Mouse (Mus musculus) cortical plate, adult 2 months (tissue): Measurements from ENCODE around the gene Gdf11. TPM values are rescaled to one million over a fixed set of nuclear protein-coding genes. Genes with fewer than 3 reads are reported as not detected.

Source experiments
- H3K27ac ChIP-seq: fragments of 200-500 bp; 2 replicates; pipeline ENCODE4 v1.5.1; 2012; ENCODE audit warnings: low read length, control low read depth, inconsistent platforms; ENCODE audit not compliant: insufficient read depth
- H3K4me1 ChIP-seq: fragments of 200-500 bp; 2 replicates; pipeline ENCODE4 v1.6.1; 2011; ENCODE audit warnings: low read length; ENCODE audit not compliant: control insufficient read depth, insufficient read depth
- H3K4me3 ChIP-seq: fragments of 200-500 bp; 2 replicates; pipeline ENCODE4 v1.5.1; 2011; ENCODE audit warnings: mild to moderate bottlenecking, low read length, control low read depth; ENCODE audit not compliant: insufficient read depth
- CTCF ChIP-seq: fragments of 200-500 bp; IDR thresholded peaks from 2 replicates; pipeline ENCODE4 v1.5.1; 2011; ENCODE audit warnings: mild to moderate bottlenecking, control low read depth, low read length; ENCODE audit not compliant: insufficient read depth; ENCODE audit errors: extremely low read depth
- POLR2A ChIP-seq: fragments of 200-500 bp; IDR thresholded peaks from 2 replicates; pipeline ENCODE4 v1.6.1; 2011; ENCODE audit warnings: mild to moderate bottlenecking, low read length, control low read depth; ENCODE audit not compliant: insufficient read depth; ENCODE audit errors: extremely low read depth
- polyA plus RNA-seq: library from polyadenylated mRNA; depleted of rRNA; stranded (reverse); fragments of >200 nt; gene quantifications from 2 replicates; pipeline ENCODE4 v1.2.3, GENCODE M21; 2012

The Gdf11 gene
- polyA plus RNA-seq, 1 experiment, result 7.2 TPM

- H3K4me1 ChIP-seq, result no peaks in the 10 kb centered on the region
- TF ChIP-seq CTCF (no peak), POLR2A (no peak)
- H3K4me3 ChIP-seq, result no peak overlapping the region
- H3K27ac ChIP-seq, result no peak overlapping the region
These were observed 6.0 kb upstream of the Gdf11 start for GRCm38 (mm10) chr10:128897501-128897900.

GRCm38 (mm10) chr10:128896807-128897206 lies 5.3 kb upstream of the Gdf11 start:
- no peaks in the 10 kb centered on the region for H3K4me1 ChIP-seq
- TF ChIP-seq POLR2A, result no peak
- no peak for TF ChIP-seq CTCF
- no peak overlapping the region for H3K4me3 ChIP-seq
- no peak overlapping the region for H3K27ac ChIP-seq

- Histone ChIP-seq H3K4me1 (no peaks in the 10 kb centered on the region), H3K27ac (no peak overlapping the region), H3K4me3 (no peak overlapping the region)
- TF ChIP-seq CTCF, result no peak
- no peak for TF ChIP-seq POLR2A
These were observed 4.6 kb upstream of the Gdf11 start for GRCm38 (mm10) chr10:128895952-128896693.

- Histone ChIP-seq H3K27ac (no peak overlapping the region), H3K4me1 (no peaks in the 10 kb centered on the region), H3K4me3 (no peak overlapping the region)
- no peak for TF ChIP-seq POLR2A
- TF ChIP-seq CTCF, result peak; percentile 62; the same call in 1 of the 2 replicates
These were observed 3.9 kb upstream of the Gdf11 start for GRCm38 (mm10) chr10:128895437-128895836.

- TF ChIP-seq POLR2A (no peak), CTCF (no peak)
- Histone ChIP-seq H3K4me1 (no peaks in the 10 kb centered on the region), H3K27ac (no peak overlapping the region), H3K4me3 (peak overlapping the region; percentile 65)
These were observed 728 bp upstream of the Gdf11 start for GRCm38 (mm10) chr10:128892246-128892645.

- Histone ChIP-seq H3K27ac (no peak overlapping the region), H3K4me1 (no peaks in the 10 kb centered on the region), H3K4me3 (peak overlapping the region; percentile 65)
- TF ChIP-seq CTCF, result no peak
- TF ChIP-seq POLR2A, result no peak
These were observed 879 bp downstream of the Gdf11 start for GRCm38 (mm10) chr10:128890383-128891295.

GRCm38 (mm10) chr10:128889846-128890245 lies 1.7 kb downstream of the Gdf11 start:
- TF ChIP-seq POLR2A, result no peak
- TF ChIP-seq CTCF, result no peak
- H3K27ac ChIP-seq, result no peak overlapping the region
- H3K4me3 ChIP-seq, result no peak overlapping the region; the same call in 1 of the 2 replicates
- no peaks in the 10 kb centered on the region for H3K4me1 ChIP-seq

GRCm38 (mm10) chr10:128888941-128889827 lies 2.3 kb downstream of the Gdf11 start:
- TF ChIP-seq CTCF, result no peak
- no peak for TF ChIP-seq POLR2A
- no peak overlapping the region for H3K27ac ChIP-seq
- no peak overlapping the region; the same call in none of the 2 replicates for H3K4me3 ChIP-seq
- no peaks in the 10 kb centered on the region for H3K4me1 ChIP-seq

- Histone ChIP-seq H3K4me1 (no peaks in the 10 kb centered on the region), H3K27ac (no peak overlapping the region), H3K4me3 (no peak overlapping the region)
- TF ChIP-seq CTCF, result no peak
- TF ChIP-seq POLR2A, result no peak
These were observed 9.5 kb downstream of the Gdf11 start for GRCm38 (mm10) chr10:128882067-128882466.
